Mouse (Mus musculus) intestine, embryonic 16.5 days (tissue): ENCODE measurements around the gene Col23a1. TPM values are rescaled to one million over a fixed set of nuclear protein-coding genes. Genes with fewer than 3 reads are reported as not detected.
"Not testable (repeated sequence)": the region's sequence is repeated elsewhere in the genome, so short reads cannot be mapped to it uniquely, and the experiment has no call there.

Source experiments
- ATAC-seq: fragments of 200-750 bp; cut with Nextera tagmentation; 2 replicates; pipeline ENCODE4 v1.8.0; 2017; ENCODE audit warnings: moderate TSS enrichment, moderate library complexity
- H3K27ac ChIP-seq: fragments of 300-500 bp; sonication (generic); 2 replicates; pipeline ENCODE4 v1.5.1; 2014; ENCODE audit warnings: mild to moderate bottlenecking, low read length
- H3K27me3 ChIP-seq: fragments of 300-500 bp; sonication (generic); replicated peaks from 2 replicates; pipeline ENCODE4 v1.6.1; 2014; ENCODE audit warnings: low read length, control low read depth, mixed read lengths; ENCODE audit not compliant: control insufficient read depth, insufficient read depth
- H3K36me3 ChIP-seq: fragments of 300-500 bp; sonication (generic); 2 replicates; pipeline ENCODE4 v1.6.1; 2014; ENCODE audit warnings: low read length, control low read depth; ENCODE audit not compliant: control insufficient read depth, insufficient read depth
- H3K4me1 ChIP-seq: fragments of 300-500 bp; sonication (generic); 2 replicates; pipeline ENCODE4 v1.6.1; 2014; ENCODE audit warnings: low read length, control low read depth, mixed read lengths; ENCODE audit not compliant: control insufficient read depth, insufficient read depth
- H3K4me2 ChIP-seq: fragments of 300-500 bp; sonication (generic); 2 replicates; pipeline ENCODE4 v1.6.1; 2014; ENCODE audit warnings: low read depth, low read length, control low read depth
- H3K4me3 ChIP-seq: fragments of 300-500 bp; sonication (generic); 2 replicates; pipeline ENCODE4 v1.5.1; 2014; ENCODE audit warnings: mild to moderate bottlenecking, low read length
- H3K9ac ChIP-seq: fragments of 300-500 bp; sonication (generic); 2 replicates; pipeline ENCODE4 v1.6.1; 2014; ENCODE audit warnings: low read depth, low read length
- H3K9me3 ChIP-seq: fragments of 300-500 bp; sonication (generic); 2 replicates; pipeline ENCODE4 v1.6.1; 2016; ENCODE audit warnings: low read length, control low read depth; ENCODE audit not compliant: control insufficient read depth
- WGBS: fragments of 180-500 bp; shearing (Covaris S2); extraction: QIAGEN DNeasy Blood & Tissue Kit; methylation state at CpG from one replicate; pipeline ENCODE4 v1.1.7; 2014; 5-methylcytosine and 5-hydroxymethylcytosine counted together
- polyA plus RNA-seq: library from polyadenylated mRNA; unstranded; fragments of >200 nt; fragmentation: Nextera tagmentation; extraction: Ambion mirVana; gene quantifications from 2 replicates; pipeline ENCODE4 v1.2.1, GENCODE M21; 2015

The Col23a1 gene
- polyA plus RNA-seq, 1 experiment from 2014 or later = 5.4 TPM

- no peaks in the 10 kb centered on the region for H3K36me3 ChIP-seq
- no peak overlapping the region for H3K4me2 ChIP-seq
- no peaks in the 10 kb centered on the region for H3K9me3 ChIP-seq
- H3K4me3 ChIP-seq = no peak overlapping the region
- H3K4me1 ChIP-seq = peaks cover 17% of the 10 kb centered on the region
- ATAC-seq = no peak
- WGBS = 73% methylated on average over 8 of the region's 8 CpGs
- H3K27me3 ChIP-seq = no peaks in the 10 kb centered on the region
- 0 out of 2 replicates have a peak overlapping the region, but pooled peaks have one; percentile 78 for H3K9ac ChIP-seq
- H3K27ac ChIP-seq = peak overlapping the region; percentile 96
Measured at GRCm38 (mm10) chr11:51614256-51614655, 324.5 kb downstream of the Col23a1 start.

GRCm38 (mm10) chr11:51615129-51615528, 325.4 kb downstream of the Col23a1 start:
- peaks cover 15% of the 10 kb centered on the region for H3K4me1 ChIP-seq
- ATAC-seq = peak; percentile 65
- peak overlapping the region; percentile 49 for H3K4me3 ChIP-seq
- H3K9me3 ChIP-seq = no peaks in the 10 kb centered on the region
- H3K4me2 ChIP-seq = peak overlapping the region; percentile 74
- 24% methylated on average over 7 of the region's 7 CpGs for WGBS
- peak overlapping the region; percentile 96 for H3K27ac ChIP-seq
- no peaks in the 10 kb centered on the region for H3K36me3 ChIP-seq
- H3K27me3 ChIP-seq = no peaks in the 10 kb centered on the region
- H3K9ac ChIP-seq = peak overlapping the region; percentile 78

- WGBS = 2% methylated on average over 14 of the region's 14 CpGs
- H3K4me2 ChIP-seq = peak overlapping the region; percentile 74
- H3K9me3 ChIP-seq = no peaks in the 10 kb centered on the region
- H3K4me3 ChIP-seq = peak overlapping the region; percentile 49
- H3K36me3 ChIP-seq = no peaks in the 10 kb centered on the region
- H3K9ac ChIP-seq = peak overlapping the region; percentile 78
- H3K27me3 ChIP-seq = no peaks in the 10 kb centered on the region
- H3K4me1 ChIP-seq = peaks cover 19% of the 10 kb centered on the region
- ATAC-seq = peak; percentile 85
- peak overlapping the region; percentile 96 for H3K27ac ChIP-seq
Measured at GRCm38 (mm10) chr11:51615601-51616000, 325.9 kb downstream of the Col23a1 start.

GRCm38 (mm10) chr11:51616113-51616512, 326.4 kb downstream of the Col23a1 start:
- not testable (repeated sequence) for H3K4me3 ChIP-seq, H3K27me3 ChIP-seq, H3K9me3 ChIP-seq, ATAC-seq, H3K36me3 ChIP-seq
- Histone ChIP-seq H3K27ac (peak overlapping the region; percentile 96), H3K4me1 (peaks cover 24% of the 10 kb centered on the region), H3K4me2 (peak overlapping the region; percentile 74), H3K9ac (peak overlapping the region; percentile 78; the same call in 1 of the 2 replicates)
- 91% methylated on average over 7 of the region's 7 CpGs for WGBS

- Histone ChIP-seq H3K4me2 (no peak overlapping the region), H3K36me3 (no peaks in the 10 kb centered on the region), H3K27me3 (no peaks in the 10 kb centered on the region), H3K27ac (no peak overlapping the region), H3K9me3 (no peaks in the 10 kb centered on the region), H3K4me3 (no peak overlapping the region), H3K9ac (no peak overlapping the region), H3K4me1 (peaks cover 31% of the 10 kb centered on the region)
- no peak for ATAC-seq
- 4% methylated on average over 4 of the region's 4 CpGs for WGBS
Measured at GRCm38 (mm10) chr11:51617693-51618092, 328.0 kb downstream of the Col23a1 start.

GRCm38 (mm10) chr11:51618894-51619408, 329.2 kb downstream of the Col23a1 start:
- Histone ChIP-seq H3K27me3 (no peaks in the 10 kb centered on the region), H3K27ac (no peak overlapping the region; the same call in 1 of the 2 replicates), H3K4me1 (peaks cover 31% of the 10 kb centered on the region), H3K9me3 (no peaks in the 10 kb centered on the region), H3K4me2 (peak overlapping the region; percentile 37), H3K4me3 (peak overlapping the region; percentile 70), H3K9ac (0 out of 2 replicates have a peak overlapping the region, but pooled peaks have one; percentile 10), H3K36me3 (peaks cover 11% of the 10 kb centered on the region; the same call in 1 of the 2 replicates)
- 51% methylated on average over 8 of the region's 8 CpGs for WGBS
- ATAC-seq = peak; percentile 36

- Histone ChIP-seq H3K4me3 (peak within 1 kb of the TSS; percentile 70), H3K27me3 (no peaks in the 10 kb centered on the region), H3K36me3 (peaks cover 16% of the 10 kb centered on the region), H3K27ac (peak within 1 kb of the TSS; percentile 8; the same call in 1 of the 2 replicates), H3K9ac (peak within 1 kb of the TSS; percentile 77), H3K9me3 (no peaks in the 10 kb centered on the region), H3K4me2 (peak within 1 kb of the TSS; percentile 72), H3K4me1 (peaks cover 28% of the 10 kb centered on the region)
- under 1% methylated on average over 51 of the region's 51 CpGs for WGBS
- peak; percentile 86 for ATAC-seq
Measured at GRCm38 (mm10) chr11:51619409-51620060, 329.8 kb downstream of the Col23a1 start, which contains the start of gene Nhp2. Nhp2 (plus strand) TSS chr11:51619735.

- Histone ChIP-seq H3K36me3 (peaks cover 19% of the 10 kb centered on the region), H3K9ac (peak overlapping the region; percentile 77), H3K4me1 (peaks cover 22% of the 10 kb centered on the region), H3K4me3 (peak overlapping the region; percentile 70), H3K9me3 (no peaks in the 10 kb centered on the region), H3K4me2 (peak overlapping the region; percentile 72), H3K27me3 (no peaks in the 10 kb centered on the region), H3K27ac (peak overlapping the region; percentile 8; the same call in 1 of the 2 replicates)
- under 1% methylated on average over 11 of the region's 11 CpGs for WGBS
- ATAC-seq = no peak
Measured at GRCm38 (mm10) chr11:51620084-51620483, 330.4 kb downstream of the Col23a1 start.

- ATAC-seq = no peak
- 98% methylated on average over 2 of the region's 2 CpGs for WGBS
- peak overlapping the region; percentile 32; the same call in 1 of the 2 replicates for H3K9ac ChIP-seq
- H3K9me3 ChIP-seq = no peaks in the 10 kb centered on the region
- H3K4me3 ChIP-seq = no peak overlapping the region
- peaks cover 21% of the 10 kb centered on the region for H3K36me3 ChIP-seq
- H3K4me2 ChIP-seq = no peak overlapping the region
- H3K27ac ChIP-seq = no peak overlapping the region
- peaks cover 16% of the 10 kb centered on the region for H3K4me1 ChIP-seq
- H3K27me3 ChIP-seq = no peaks in the 10 kb centered on the region
Measured at GRCm38 (mm10) chr11:51621776-51622175, 332.1 kb downstream of the Col23a1 start.
